Mouse (Mus musculus) right cerebral cortex, adult 18-20 months (tissue): ENCODE measurements at regions not wholly inside any gene's neighbourhood (a gene's known extent, or its start where the extent isn't known, plus 50 kb on each side); places are given as distances from the start of the nearest gene placed in this dataset.

Experiments used
- DNase-seq: peaks from one replicate; pipeline ENCODE4 v3.0.0; 2022; ENCODE audit warnings: mixed read lengths

DNA sequence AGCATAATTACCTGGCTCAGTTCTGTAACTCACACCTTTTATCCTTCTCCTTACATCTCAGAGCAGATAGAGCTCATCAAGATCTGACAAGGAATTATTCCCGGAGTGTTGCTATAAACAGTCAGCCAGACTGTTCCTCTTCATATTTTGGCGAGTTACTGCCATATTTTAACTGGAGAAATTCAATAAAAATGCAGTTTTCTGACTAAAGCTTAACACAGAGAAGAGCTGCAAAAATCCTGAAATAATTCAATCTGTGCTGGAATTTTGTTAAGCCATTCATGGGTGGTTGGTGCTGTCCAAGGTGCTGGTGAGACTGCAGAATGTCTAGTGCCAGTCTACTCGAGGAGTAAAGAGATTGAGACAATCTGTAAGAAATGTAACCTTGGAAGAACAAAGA is 512.6 kb downstream of the Tm4sf1 start:
- peak; percentile 13 for DNase-seq

DNA sequence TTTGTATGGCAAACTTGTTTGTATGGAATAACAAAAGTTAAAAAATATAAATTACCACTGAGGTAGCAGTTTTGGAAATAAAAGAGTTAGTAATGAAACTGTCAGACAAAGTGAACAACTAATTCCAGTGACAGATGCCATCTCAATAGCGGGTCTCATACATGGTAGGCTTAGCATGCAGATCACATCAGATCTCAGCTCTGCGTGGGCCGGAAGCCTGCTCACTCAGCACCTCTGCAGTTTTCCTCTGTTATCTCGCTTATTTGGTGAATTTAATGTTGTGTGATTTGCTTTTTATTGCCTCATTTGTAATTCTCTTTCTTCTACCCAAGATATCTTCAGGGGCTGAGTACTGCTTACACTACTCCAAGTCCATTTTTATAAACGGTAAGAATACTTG is 527.9 kb downstream of the Tm4sf1 start:
- DNase-seq = no peak

DNA sequence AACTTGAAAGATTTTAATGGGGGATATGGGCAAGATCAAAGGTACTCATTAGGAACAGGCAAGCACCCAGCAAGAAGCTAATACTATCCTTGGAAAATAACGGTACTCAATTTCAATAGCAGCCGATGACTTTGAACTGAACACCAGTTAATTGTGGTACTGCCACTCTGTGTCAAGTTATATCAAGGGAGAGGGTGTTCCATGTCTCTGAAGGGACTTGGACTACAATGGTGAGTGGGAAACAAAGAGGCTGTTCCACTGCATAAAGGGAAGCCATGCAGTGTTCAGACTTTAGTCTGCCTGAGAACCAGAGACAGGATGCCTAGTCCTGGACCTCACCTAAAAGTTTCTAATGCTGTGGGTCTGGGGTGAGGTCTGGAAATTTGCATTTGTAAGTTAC is 531.6 kb downstream of the Tm4sf1 start:
- DNase-seq = no peak

DNA sequence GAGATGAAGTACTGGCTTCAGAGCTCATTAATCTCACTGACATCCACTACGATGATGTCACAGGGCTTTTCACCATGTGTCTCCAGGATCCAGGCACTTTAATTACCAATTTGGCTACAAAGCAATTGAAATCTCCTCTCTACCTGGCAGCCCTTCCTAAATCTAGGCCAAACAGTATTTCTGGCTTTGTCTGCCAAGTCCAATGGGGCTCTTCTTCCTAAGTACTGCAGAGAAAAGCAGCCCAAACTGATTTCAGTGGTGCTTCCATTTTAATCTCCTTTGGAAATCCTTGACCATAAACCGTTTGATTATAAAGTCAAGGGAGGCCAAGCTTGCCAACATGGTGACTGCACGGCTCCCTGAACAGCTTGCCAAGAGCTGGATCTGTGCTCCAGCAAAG is 534.7 kb downstream of the Tm4sf1 start:
- DNase-seq = no peak

DNA sequence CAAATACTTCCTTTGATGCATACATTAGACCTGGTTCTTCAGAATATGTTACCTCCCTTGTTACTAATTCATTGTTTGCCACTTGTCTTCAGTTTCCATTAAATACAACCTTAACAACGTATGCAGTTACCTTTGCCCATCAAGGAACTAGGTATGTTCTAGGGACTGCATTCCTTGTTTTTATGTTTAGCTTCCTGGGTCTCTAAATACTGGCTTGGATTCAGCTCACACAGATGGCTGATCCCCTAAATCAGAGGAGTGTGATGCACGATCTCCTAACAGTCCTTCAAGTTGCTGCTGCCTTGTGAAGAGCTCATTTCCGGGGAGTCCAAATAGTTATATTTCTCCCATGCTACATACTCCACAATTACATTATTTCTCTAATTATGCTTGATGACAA is 537.5 kb downstream of the Tm4sf1 start:
- DNase-seq = no peak

DNA sequence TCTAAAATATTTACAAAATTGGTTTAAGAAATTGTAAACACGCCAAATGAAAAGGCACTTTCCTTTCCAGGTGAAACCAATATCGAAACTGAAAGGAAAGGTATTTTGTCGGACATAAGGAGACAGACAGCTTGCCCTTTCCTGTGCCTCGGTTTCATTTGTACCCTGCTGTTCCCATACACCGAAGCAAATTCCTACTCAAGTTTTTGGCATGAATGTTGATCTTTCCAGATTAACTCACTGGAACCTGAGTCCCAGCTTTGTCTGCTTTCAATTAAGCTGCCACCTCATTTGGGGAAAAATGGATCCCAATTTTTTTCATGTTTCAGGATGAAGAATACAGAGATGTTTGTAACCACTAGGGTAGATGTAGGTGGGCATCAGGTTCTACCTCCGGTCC is 537.9 kb downstream of the Tm4sf1 start:
- no peak for DNase-seq

DNA sequence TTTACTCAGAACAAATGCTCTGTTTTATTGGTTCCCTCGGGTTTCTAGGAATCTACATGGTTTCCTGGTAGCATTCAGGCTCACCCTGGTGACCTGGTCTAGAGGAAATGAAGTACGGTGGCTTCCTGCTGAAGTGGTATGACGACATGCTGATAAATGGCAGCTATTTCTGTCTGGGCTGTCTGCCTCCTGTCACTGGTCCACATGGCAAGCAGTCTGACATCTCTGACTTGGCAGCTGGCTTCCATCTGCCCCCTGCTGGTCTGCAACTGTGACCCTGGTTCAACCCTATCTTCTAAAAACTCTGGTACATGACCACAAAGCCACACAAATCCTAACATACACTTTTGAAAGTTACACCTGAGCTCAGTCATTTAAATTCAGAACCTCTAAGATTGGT is 548.1 kb downstream of the Tm4sf1 start:
- DNase-seq = peak; percentile 3

DNA sequence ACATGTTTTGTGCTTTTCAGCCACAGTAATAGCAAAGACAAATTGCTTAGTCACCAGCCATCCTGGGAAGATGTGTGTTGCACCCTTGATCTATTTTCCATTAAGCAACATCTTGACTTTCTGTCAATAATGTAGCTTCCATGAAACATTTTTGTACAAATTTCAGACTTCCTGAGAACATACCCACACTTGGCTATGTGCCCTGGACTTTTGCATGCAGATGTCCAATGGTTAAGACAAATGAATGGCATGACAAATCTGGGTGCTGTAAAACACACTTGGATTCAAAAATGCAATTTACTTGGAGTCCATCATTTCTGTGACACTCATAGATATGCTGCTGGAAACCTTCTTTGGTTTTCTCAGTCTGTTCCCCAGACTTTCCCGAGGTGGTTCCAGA is 549.9 kb downstream of the Tm4sf1 start:
- no peak for DNase-seq

DNA sequence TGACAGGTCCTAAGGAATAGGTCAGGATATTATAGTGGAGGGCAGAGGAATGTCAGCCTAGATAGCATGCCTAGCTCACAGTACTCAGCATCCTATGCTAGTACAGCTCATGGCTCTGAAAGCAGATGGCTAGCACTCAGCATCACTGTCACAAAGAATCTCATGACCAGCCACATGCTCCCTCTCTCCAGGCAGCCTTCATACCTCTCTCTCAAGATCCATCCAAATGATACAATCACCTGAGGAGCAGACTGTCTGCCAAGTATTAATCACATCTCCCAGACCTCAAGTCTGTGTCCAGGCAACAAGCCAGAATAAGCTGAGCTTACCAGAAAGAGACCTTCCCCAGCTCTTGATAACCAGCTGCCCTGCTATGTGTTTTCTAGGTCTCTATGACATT is 557.4 kb upstream of the Nbea start:
- no peak for DNase-seq

DNA sequence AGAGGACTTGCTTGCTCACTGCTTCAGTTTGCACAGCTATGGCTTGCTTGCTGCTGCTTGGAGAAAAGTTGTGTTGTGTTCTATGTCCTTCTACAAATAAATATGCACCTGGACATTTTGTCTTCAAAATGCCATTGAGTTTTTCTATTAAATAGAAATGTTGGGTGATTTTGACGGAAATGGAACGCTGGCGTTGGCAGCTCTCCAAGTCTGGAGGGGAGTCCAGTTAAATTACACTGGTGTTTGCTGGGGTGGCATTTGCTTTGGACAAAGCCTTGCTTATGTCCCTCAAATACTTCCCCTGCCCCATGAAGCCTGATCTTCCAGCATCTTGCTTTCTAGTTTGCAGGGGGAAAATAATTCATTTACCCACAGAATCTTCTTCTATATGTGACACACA is 556.0 kb upstream of the Nbea start:
- DNase-seq = no peak

DNA sequence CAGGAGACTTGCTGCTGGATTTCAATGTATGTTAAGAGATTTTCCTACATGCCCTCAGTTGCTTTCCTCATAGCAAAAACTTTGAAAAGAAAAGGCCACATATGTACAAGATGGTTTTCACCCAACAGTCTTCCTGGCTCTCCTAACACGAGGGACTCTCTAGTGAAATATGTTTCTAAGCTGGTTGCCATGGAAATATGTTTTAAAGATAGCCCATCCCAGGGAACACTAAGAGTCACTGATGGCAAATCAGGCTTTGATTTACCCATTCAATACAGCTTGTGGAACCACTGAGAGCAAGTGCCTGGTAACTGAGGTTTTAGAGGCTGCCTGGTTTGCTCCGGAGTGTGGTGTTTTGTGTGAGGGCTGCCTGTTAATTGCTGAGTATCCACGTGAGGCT is 547.3 kb upstream of the Nbea start:
- no peak for DNase-seq

DNA sequence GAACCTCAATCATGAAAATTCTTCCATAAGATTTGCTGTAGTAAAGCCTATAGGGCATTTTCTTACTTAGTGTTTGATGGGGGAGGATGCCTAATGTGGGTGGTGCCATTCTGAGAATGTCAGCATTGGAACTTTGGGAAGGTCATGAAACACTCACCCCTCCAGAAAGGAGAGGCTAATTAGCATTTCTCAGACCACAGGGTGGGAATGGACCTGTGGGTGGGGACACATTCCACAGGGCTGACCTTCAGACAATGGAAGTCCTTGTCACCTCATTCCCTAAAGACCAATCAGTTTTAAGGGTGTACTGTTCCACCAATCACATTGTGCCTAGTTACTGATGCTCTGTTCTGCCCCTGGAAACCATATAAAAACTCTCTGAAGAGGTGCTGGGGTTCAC is 541.5 kb upstream of the Nbea start:
- no peak for DNase-seq

DNA sequence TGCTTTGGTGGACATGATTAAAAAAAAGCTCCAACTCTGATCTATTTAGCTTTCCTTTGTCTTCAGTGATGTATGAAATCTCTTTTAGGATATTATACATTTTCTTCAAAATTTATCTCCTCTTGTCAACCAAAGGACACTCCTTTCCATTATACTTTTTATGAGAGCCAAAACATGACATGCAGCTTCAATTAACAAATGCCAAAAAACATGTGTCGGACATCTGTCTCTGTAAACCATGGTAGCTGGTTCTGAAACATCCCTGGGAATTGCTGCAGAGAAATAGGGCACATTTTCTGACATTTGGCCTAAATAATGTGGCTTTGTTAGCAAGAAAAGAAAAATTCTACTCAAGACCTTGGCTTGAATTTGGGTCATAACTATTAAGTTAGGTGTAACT is 524.8 kb upstream of the Nbea start:
- no peak for DNase-seq

DNA sequence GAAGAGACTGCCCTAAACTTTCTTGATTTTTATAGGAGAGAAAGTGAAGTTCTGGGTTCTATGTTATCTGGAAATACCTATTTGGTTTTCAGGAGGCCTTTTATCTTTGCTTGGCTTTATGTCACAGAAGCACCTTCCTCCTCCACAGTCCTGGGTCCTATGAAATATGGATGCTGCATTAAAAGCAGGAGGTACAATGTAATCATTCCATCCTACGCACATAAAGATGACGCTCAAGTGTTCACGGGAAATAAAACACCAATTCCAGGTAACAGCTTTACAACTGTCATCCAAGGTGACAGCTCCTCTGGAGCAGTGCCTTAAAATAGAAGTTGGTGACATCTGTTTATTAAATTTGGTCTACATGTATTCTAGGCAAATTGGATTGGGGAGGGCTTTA is 523.8 kb upstream of the Nbea start:
- DNase-seq = no peak

DNA sequence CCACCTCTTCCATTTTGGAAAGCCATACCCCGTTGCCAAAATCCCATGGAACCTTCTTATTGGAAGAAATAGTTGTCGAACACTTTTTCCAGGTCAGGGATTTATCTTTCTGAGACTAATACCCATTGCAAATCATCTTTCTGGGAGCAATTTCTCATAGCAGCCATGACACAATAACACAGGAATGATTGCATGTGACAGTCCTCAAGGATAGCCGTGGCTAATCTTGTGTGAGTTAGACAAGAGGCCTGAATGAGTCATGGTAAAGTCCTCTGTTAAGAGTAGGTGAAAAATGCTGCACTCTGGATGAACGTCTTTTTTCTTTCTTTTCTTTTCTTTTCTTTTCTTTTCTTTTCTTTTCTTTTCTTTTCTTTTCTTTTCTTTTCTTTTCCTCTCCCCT is 522.5 kb upstream of the Nbea start:
- no peak for DNase-seq

DNA sequence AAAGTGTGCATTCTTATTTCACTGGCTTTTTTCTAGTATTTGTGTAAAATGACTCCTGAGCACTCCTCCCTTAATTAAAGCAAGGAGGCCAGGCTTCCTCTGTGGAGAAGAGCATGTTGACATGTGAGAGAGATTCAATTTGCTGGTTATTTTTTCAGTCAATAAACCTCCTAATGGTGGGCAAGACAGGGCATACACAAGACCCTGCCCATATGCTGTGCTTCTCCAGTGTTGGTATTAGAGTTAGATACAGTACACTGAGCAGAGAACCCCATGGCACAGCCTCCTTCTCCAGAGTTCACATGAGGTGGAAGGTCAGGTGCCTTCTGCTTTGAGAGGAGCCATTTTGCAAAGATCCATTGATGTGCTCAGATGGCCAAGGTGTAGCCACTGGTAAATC is 515.4 kb upstream of the Nbea start:
- no peak for DNase-seq

DNA sequence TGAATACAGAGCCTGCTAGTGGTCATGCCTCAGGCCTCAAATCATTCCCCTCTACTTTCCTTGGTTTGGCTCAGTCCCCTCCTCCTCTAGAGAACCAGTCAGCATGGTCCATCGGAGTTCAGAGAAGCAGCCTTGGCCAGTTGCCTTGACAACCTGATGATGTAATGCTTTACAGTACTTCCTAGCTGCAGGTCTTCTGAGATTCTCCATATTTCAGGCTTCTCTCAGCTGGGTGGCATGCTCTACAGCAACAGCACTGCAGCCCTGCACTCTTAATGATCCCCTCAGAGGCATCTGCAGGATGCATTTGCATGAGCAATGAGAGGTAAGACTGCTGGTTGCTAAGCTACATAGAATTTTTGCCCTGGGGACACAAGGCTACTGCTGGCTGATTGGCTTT is 514.7 kb upstream of the Nbea start:
- peak; percentile 33 for DNase-seq

DNA sequence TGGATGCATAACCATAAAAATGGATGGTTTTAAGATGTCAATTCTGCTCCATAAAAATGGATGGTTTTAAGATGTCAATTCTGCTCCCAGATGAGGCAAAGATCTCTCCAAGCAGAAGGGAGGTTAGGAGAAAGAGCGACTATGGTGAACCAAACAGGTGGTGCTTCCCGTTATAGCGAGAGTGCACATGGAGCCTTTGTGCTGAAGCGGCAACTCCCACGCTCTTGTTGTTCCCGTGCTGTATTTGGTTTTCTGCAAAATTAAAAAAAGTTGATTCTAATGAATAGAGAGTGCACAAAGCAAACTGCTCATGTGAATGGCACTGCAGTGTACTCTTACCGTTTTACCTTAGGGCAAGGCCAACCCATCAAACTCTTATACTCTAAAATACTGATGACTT is 497.5 kb upstream of the Nbea start:
- no peak for DNase-seq

DNA sequence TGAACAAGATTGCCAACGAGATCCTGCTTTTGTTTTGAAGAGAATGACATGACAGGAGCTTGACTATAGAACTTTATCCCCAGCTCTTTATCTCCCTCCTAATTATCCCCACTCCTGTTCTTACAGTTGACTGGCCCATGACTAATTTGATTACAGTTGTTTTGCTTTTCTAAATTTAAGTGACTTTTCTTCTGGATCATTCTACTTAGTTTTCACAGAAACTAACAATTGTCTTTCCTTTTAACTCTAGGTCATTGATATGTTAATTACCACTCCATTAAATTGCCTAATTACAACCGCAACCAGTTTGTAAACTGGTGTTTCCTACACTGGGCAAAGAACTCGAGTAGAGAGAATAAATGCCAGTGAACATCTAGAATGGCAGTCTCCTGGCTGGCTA is 485.3 kb upstream of the Nbea start:
- DNase-seq = no peak

DNA sequence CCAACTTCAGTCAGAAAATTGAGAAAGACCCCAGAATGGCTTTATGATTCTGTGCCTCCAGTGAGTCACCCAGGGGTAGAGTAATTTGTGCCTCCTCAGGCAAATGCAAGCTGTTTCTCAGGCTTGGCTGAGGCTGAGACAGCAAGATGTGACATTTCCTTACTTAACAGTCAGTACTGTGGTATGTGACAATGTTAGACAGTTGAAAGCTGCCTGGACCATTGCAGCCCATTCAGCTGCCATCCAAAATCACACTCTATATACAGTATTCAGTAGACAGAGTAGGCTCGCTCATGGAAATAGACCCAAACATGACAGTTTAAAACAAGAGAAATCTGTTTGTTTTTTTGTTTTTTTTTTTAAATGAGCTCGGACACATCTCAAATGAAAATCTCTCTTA is 477.1 kb upstream of the Nbea start:
- no peak for DNase-seq

DNA sequence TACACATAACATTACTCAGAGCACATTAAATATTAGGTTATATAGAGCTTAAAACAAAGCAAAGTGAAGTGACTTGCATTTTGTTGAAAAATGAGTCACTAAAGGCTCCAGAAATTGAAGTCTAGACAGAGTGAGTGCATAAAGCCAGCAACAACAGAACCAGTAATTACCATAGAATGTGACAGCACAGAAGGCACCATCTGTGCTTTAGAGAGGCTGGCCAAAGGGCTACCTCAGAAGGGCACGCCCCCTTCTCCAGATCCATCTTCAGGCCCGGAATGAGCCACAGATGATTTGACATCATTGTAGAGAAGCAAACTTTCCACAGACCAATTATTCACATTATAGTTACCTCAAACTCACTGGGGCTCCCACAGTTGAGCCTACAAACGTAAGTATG is 463.8 kb upstream of the Nbea start:
- DNase-seq = no peak
